Mouse (Mus musculus): ENCODE results near the gene Abat. TPM values are rescaled to one million over a fixed set of nuclear protein-coding genes. Genes with fewer than 3 reads are reported as not detected.

The Abat gene
- polyA plus RNA-seq, 2 experiments: 19.1 to 23.2 TPM

DNA sequence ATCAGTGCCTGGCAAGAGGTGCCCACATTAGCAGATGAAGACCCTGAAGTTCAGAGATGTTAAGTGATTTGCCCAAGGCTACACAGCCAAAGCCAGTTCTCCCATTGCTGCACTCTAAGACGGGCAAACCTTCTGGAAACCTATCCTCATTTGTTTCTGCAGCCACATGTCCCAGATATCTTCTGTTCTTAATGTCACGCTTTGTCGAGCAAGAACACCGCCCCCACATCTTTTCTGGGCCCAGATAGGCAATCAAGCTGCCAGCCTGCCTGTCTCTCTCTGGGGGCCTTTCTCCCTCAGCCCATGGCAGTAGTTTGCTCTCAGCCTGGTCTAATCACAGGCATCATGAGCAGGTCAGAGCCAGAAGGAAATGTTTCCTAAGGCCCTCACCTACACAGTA lies 83.1 kb downstream of the Abat start:
- no peak for ATAC-seq (ENCODE audit: low FRiP score, low read depth)
- Histone ChIP-seq H3K4me3 (replicated peaks; ENCODE audit: low read length) (no peak overlapping the region), H3K4me1 (ENCODE audit: control insufficient read depth, insufficient read depth, low read length) (no peaks in the 10 kb centered on the region), H3K9ac (ENCODE audit: low read depth, low read length, severe bottlenecking) (no peak overlapping the region), H3K27me3 (ENCODE audit: control insufficient read depth, insufficient read depth, low read length) (no peaks in the 10 kb centered on the region), H3K4me2 (replicated peaks; ENCODE audit: low read depth, low read length, severe bottlenecking) (no peak overlapping the region), H3K9me3 (ENCODE audit: control insufficient read depth, low read length) (no peaks in the 10 kb centered on the region), H3K27ac (replicated peaks; ENCODE audit: low read depth, low read length) (no peak overlapping the region), H3K36me3 (ENCODE audit: control insufficient read depth, insufficient read depth, low read length) (peaks cover 5% of the 10 kb centered on the region)
- WGBS: 78% methylated on average over 4 of the region's 4 CpGs
- no peak for TF ChIP-seq POLR2A (IDR thresholded peaks at IDR 0.05; ENCODE audit: borderline replicate concordance, extremely low read depth, insufficient read depth, insufficient read length)
- DNase-seq (ENCODE audit: low spot score): no peak

DNA sequence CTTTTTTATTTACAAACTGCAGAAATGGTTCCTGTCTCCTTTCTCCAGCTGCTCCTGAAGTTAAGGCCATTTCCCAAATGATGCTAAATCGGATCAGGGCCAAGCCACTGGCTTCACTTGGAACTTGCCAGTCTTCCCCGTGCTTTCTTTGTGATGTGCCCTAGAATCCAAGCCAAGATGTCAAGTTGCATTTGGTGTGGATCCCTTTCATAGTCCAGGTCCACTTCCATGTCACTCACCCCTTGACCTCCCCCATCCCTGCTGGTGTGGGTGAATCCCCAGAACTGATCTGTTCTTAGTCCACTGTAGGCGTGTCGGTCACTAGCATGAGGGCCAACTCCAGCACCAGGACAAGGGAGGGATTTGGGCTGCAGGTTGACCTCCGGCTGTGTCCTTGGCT lies 84.3 kb downstream of the Abat start:
- Histone ChIP-seq H3K27me3 (ENCODE audit: control insufficient read depth, insufficient read depth, low read length) (no peaks in the 10 kb centered on the region), H3K4me3 (replicated peaks; ENCODE audit: low read length) (no peak overlapping the region), H3K9me3 (ENCODE audit: control insufficient read depth, low read length) (no peaks in the 10 kb centered on the region), H3K36me3 (ENCODE audit: control insufficient read depth, insufficient read depth, low read length) (peaks cover 5% of the 10 kb centered on the region), H3K9ac (ENCODE audit: low read depth, low read length, severe bottlenecking) (no peak overlapping the region), H3K4me1 (ENCODE audit: control insufficient read depth, insufficient read depth, low read length) (no peaks in the 10 kb centered on the region), H3K27ac (replicated peaks; ENCODE audit: low read depth, low read length) (no peak overlapping the region), H3K4me2 (replicated peaks; ENCODE audit: low read depth, low read length, severe bottlenecking) (no peak overlapping the region)
- no peak for ATAC-seq (ENCODE audit: low FRiP score, low read depth)
- DNase-seq (ENCODE audit: low spot score): no peak
- no peak for TF ChIP-seq POLR2A (IDR thresholded peaks at IDR 0.05; ENCODE audit: borderline replicate concordance, extremely low read depth, insufficient read depth, insufficient read length)
- WGBS: 88% methylated on average over 5 of the region's 5 CpGs

DNA sequence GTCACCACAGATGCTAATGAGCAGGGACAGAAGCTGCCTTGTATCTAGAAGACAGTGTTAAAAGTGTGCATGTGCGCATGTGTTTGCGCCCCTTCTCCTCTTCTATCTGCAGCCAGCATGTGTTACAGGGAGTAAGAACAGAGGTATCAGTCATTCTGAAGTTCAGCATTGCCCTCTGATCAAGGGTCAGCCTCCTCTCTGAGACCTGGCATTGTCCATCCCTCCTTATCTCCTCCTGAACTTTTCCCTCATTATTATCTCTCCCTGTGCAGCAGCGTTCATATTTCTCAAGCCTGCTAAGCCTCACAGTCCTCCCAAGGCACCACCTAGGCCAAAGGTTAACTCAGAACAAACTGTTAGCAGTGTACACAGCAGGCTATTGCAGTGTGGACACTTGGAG lies 90.6 kb downstream of the Abat start:
- Histone ChIP-seq H3K4me3 (replicated peaks; ENCODE audit: low read length) (no peak overlapping the region), H3K27ac (replicated peaks; ENCODE audit: low read depth, low read length) (no peak overlapping the region), H3K9me3 (ENCODE audit: control insufficient read depth, low read length) (no peaks in the 10 kb centered on the region), H3K9ac (ENCODE audit: low read depth, low read length, severe bottlenecking) (no peak overlapping the region), H3K27me3 (ENCODE audit: control insufficient read depth, insufficient read depth, low read length) (no peaks in the 10 kb centered on the region), H3K4me1 (ENCODE audit: control insufficient read depth, insufficient read depth, low read length) (no peaks in the 10 kb centered on the region), H3K4me2 (replicated peaks; ENCODE audit: low read depth, low read length, severe bottlenecking) (no peak overlapping the region), H3K36me3 (ENCODE audit: control insufficient read depth, insufficient read depth, low read length) (peaks cover 14% of the 10 kb centered on the region)
- ATAC-seq (ENCODE audit: low FRiP score, low read depth) (no peak), DNase-seq (ENCODE audit: low spot score) (no peak)
- TF ChIP-seq POLR2A (IDR thresholded peaks at IDR 0.05; ENCODE audit: borderline replicate concordance, extremely low read depth, insufficient read depth, insufficient read length): no peak
- WGBS: 86% methylated on average over 3 of the region's 3 CpGs

GRCm38 (mm10) chr16:8610397-8610796 lies 97.2 kb downstream of the Abat start:
- Histone ChIP-seq H3K9me3 (ENCODE audit: control insufficient read depth, low read length) (no peaks in the 10 kb centered on the region), H3K36me3 (ENCODE audit: control insufficient read depth, insufficient read depth, low read length) (peaks cover 10% of the 10 kb centered on the region), H3K27me3 (ENCODE audit: control insufficient read depth, insufficient read depth, low read length) (no peaks in the 10 kb centered on the region), H3K4me3 (replicated peaks; ENCODE audit: low read length) (no peak overlapping the region), H3K27ac (replicated peaks; ENCODE audit: low read depth, low read length) (no peak overlapping the region), H3K9ac (ENCODE audit: low read depth, low read length, severe bottlenecking) (no peak overlapping the region), H3K4me1 (ENCODE audit: control insufficient read depth, insufficient read depth, low read length) (no peaks in the 10 kb centered on the region), H3K4me2 (replicated peaks; ENCODE audit: low read depth, low read length, severe bottlenecking) (no peak overlapping the region)
- no peak for DNase-seq (ENCODE audit: low spot score)
- WGBS: 46% methylated on average over 3 of the region's 3 CpGs
- TF ChIP-seq POLR2A (IDR thresholded peaks at IDR 0.05; ENCODE audit: borderline replicate concordance, extremely low read depth, insufficient read depth, insufficient read length): no peak
- ATAC-seq (ENCODE audit: low FRiP score, low read depth): no peak

- no peak for ATAC-seq (ENCODE audit: low FRiP score, low read depth)
- WGBS: 91% methylated on average over 8 of the region's 8 CpGs
- no peak for TF ChIP-seq POLR2A (IDR thresholded peaks at IDR 0.05; ENCODE audit: borderline replicate concordance, extremely low read depth, insufficient read depth, insufficient read length)
These were observed 99.2 kb downstream of the Abat start for GRCm38 (mm10) chr16:8612214-8613005.

More at GRCm38 (mm10) chr16:8612214-8613005, 99.2 kb downstream of the Abat start:
- Histone ChIP-seq H3K4me1 (ENCODE audit: control insufficient read depth, insufficient read depth, low read length) (no peaks in the 10 kb centered on the region), H3K9me3 (ENCODE audit: control insufficient read depth, low read length) (no peaks in the 10 kb centered on the region), H3K4me3 (replicated peaks; ENCODE audit: low read length) (no peak overlapping the region), H3K9ac (ENCODE audit: low read depth, low read length, severe bottlenecking) (no peak overlapping the region), H3K27ac (replicated peaks; ENCODE audit: low read depth, low read length) (no peak overlapping the region), H3K36me3 (ENCODE audit: control insufficient read depth, insufficient read depth, low read length) (peaks cover 8% of the 10 kb centered on the region; the same call in 1 of the 2 replicates), H3K4me2 (replicated peaks; ENCODE audit: low read depth, low read length, severe bottlenecking) (no peak overlapping the region), H3K27me3 (ENCODE audit: control insufficient read depth, insufficient read depth, low read length) (no peaks in the 10 kb centered on the region)
- no peak for DNase-seq (ENCODE audit: low spot score)

Measured in limb, embryonic 14.5 days (tissue).